Mouse (Mus musculus) heart, embryonic 14.5 days (tissue): ENCODE measurements around the gene Stk32c. TPM values are rescaled to one million over a fixed set of nuclear protein-coding genes. Genes with fewer than 3 reads are reported as not detected.

ENCODE experiments used
- ATAC-seq: fragments of 200-750 bp; cut with Nextera tagmentation; 2 replicates; pipeline ENCODE4 v1.8.0; 2017; ENCODE audit warnings: low read depth, moderate TSS enrichment; ENCODE audit not compliant: insufficient number of reproducible peaks, insufficient read depth, low FRiP score
- H3K27ac ChIP-seq, 2 experiments: fragments of 200-500 bp in 1 of 2; fragments of 300-500 bp in 1 of 2; sonication (generic) in 1 of 2; replicated peaks in 1 of 2; 2 replicates each; pipeline ENCODE4 v1.5.1; 2012 to 2014; ENCODE audit warnings: low read depth in 2 of 2, low read length in 2 of 2, control low read depth in 1 of 2, mild to moderate bottlenecking in 1 of 2, mixed read lengths in 1 of 2; ENCODE audit not compliant: control insufficient read depth in 1 of 2, insufficient read depth in 1 of 2
- H3K27me3 ChIP-seq: fragments of 300-500 bp; sonication (generic); 2 replicates; pipeline ENCODE4 v1.6.1; 2014; ENCODE audit warnings: mild to moderate bottlenecking, low read length, control low read depth; ENCODE audit not compliant: control insufficient read depth, insufficient read depth
- H3K36me3 ChIP-seq: fragments of 300-500 bp; sonication (generic); 2 replicates; pipeline ENCODE4 v1.6.1; 2014; ENCODE audit warnings: mild to moderate bottlenecking, control low read depth, low read length, mixed read lengths; ENCODE audit not compliant: control insufficient read depth, insufficient read depth
- H3K4me1 ChIP-seq, 2 experiments: fragments of 200-500 bp in 1 of 2; fragments of 300-500 bp in 1 of 2; sonication (generic) in 1 of 2; 2 replicates each; pipeline ENCODE4 v1.6.1; 2012 to 2014; ENCODE audit warnings: low read length in 2 of 2, control low read depth in 1 of 2, mixed read lengths in 1 of 2; ENCODE audit not compliant: control insufficient read depth in 2 of 2, insufficient read depth in 2 of 2
- H3K4me2 ChIP-seq: fragments of 300-500 bp; sonication (generic); 2 replicates; pipeline ENCODE4 v1.6.1; 2014; ENCODE audit warnings: mild to moderate bottlenecking, low read length
- H3K4me3 ChIP-seq, 2 experiments: fragments of 200-500 bp in 1 of 2; fragments of 300-500 bp in 1 of 2; sonication (generic) in 1 of 2; 2 replicates each; pipeline ENCODE4 v1.5.1; 2012 to 2014; ENCODE audit warnings: low read length in 2 of 2, mild to moderate bottlenecking in 2 of 2, control low read depth in 1 of 2, low read depth in 1 of 2, moderate library complexity in 1 of 2; ENCODE audit not compliant: control insufficient read depth in 1 of 2, insufficient read depth in 1 of 2
- H3K9ac ChIP-seq: fragments of 300-500 bp; sonication (generic); 2 replicates; pipeline ENCODE4 v1.6.1; 2014; ENCODE audit warnings: mild to moderate bottlenecking, low read length
- H3K9me3 ChIP-seq: fragments of 300-500 bp; sonication (generic); 2 replicates; pipeline ENCODE4 v1.6.1; 2016; ENCODE audit warnings: low read length, control low read depth; ENCODE audit not compliant: control insufficient read depth
- WGBS: fragments of 180-500 bp; shearing (Covaris S2); extraction: QIAGEN DNeasy Blood & Tissue Kit; methylation state at CpG from one replicate; pipeline ENCODE4 v1.1.7; 2014; 5-methylcytosine and 5-hydroxymethylcytosine counted together
- polyA plus RNA-seq: library from polyadenylated mRNA; unstranded; fragments of >200 nt; fragmentation: Nextera tagmentation; extraction: Ambion mirVana; gene quantifications from 2 replicates; pipeline ENCODE4 v1.2.1, GENCODE M21; 2014

The Stk32c gene
- polyA plus RNA-seq, 1 experiment from 2014 or later: not detected

- no peak overlapping the region for H3K4me3 ChIP-seq
- H3K9me3 ChIP-seq: no peaks in the 10 kb centered on the region
- no peaks in the 10 kb centered on the region for H3K27me3 ChIP-seq
- no peak overlapping the region for H3K9ac ChIP-seq
- WGBS: 82% methylated on average over 12 of the region's 12 CpGs
- H3K4me1 ChIP-seq: peaks cover 17 to 20% of the 10 kb centered on the region in 2 experiments
- H3K27ac ChIP-seq: peak overlapping the region in 1 of 2 experiments; percentile 12; a peak in 1 of 4 replicates
- no peak overlapping the region for H3K4me2 ChIP-seq
- ATAC-seq: no peak
- H3K36me3 ChIP-seq: no peaks in the 10 kb centered on the region
Observed at GRCm38 (mm10) chr7:139235651-139236358, 22.7 kb upstream of the Stk32c start.

GRCm38 (mm10) chr7:139234426-139235188, 21.5 kb upstream of the Stk32c start:
- Histone ChIP-seq H3K27ac (peak overlapping the region; percentile 47 to 73), H3K9ac (no peak overlapping the region), H3K27me3 (no peaks in the 10 kb centered on the region), H3K4me1 (peaks cover 26 to 28% of the 10 kb centered on the region in 2 experiments), H3K4me2 (peak overlapping the region; percentile 33), H3K36me3 (no peaks in the 10 kb centered on the region), H3K9me3 (no peaks in the 10 kb centered on the region), H3K4me3 (no peak overlapping the region)
- ATAC-seq: peak; percentile 76
- WGBS: 5% methylated on average over 18 of the region's 18 CpGs

- no peak overlapping the region for H3K9ac ChIP-seq
- H3K9me3 ChIP-seq: no peaks in the 10 kb centered on the region
- no peaks in the 10 kb centered on the region for H3K27me3 ChIP-seq
- ATAC-seq: peak; percentile 57
- no peak overlapping the region for H3K4me2 ChIP-seq
- H3K36me3 ChIP-seq: no peaks in the 10 kb centered on the region
- peaks cover 34 to 37% of the 10 kb centered on the region in 2 experiments for H3K4me1 ChIP-seq
- under 1% methylated on average over 7 of the region's 7 CpGs for WGBS
- H3K27ac ChIP-seq: peak overlapping the region; percentile 20 to 73; a peak in 3 of 4 replicates
- H3K4me3 ChIP-seq: no peak overlapping the region
Observed at GRCm38 (mm10) chr7:139233714-139234113, 20.6 kb upstream of the Stk32c start.

GRCm38 (mm10) chr7:139230241-139230640, 17.1 kb upstream of the Stk32c start:
- Histone ChIP-seq H3K9me3 (no peaks in the 10 kb centered on the region), H3K4me1 (peaks cover 43 to 48% of the 10 kb centered on the region in 2 experiments), H3K4me2 (no peak overlapping the region), H3K36me3 (no peaks in the 10 kb centered on the region), H3K27me3 (no peaks in the 10 kb centered on the region), H3K9ac (no peak overlapping the region), H3K4me3 (no peak overlapping the region), H3K27ac (peak overlapping the region in 1 of 2 experiments; percentile 86; a peak in 1 of 4 replicates)
- WGBS: 74% methylated on average over 12 of the region's 12 CpGs
- ATAC-seq: no peak

GRCm38 (mm10) chr7:139229837-139230236, 16.7 kb upstream of the Stk32c start:
- no peaks in the 10 kb centered on the region for H3K9me3 ChIP-seq
- no peak overlapping the region for H3K9ac ChIP-seq
- peaks cover 43 to 47% of the 10 kb centered on the region in 2 experiments for H3K4me1 ChIP-seq
- no peaks in the 10 kb centered on the region for H3K36me3 ChIP-seq
- H3K27ac ChIP-seq: peak overlapping the region; percentile 17 to 86; a peak in 2 of 4 replicates
- no peak for ATAC-seq
- no peaks in the 10 kb centered on the region for H3K27me3 ChIP-seq
- WGBS: 67% methylated on average over 5 of the region's 5 CpGs
- no peak overlapping the region for H3K4me3 ChIP-seq
- no peak overlapping the region for H3K4me2 ChIP-seq

GRCm38 (mm10) chr7:139228447-139229171, 15.5 kb upstream of the Stk32c start:
- Histone ChIP-seq H3K27ac (peak overlapping the region; percentile 83 to 86), H3K4me2 (0 out of 2 replicates have a peak overlapping the region, but pooled peaks have one; percentile 15), H3K9me3 (no peaks in the 10 kb centered on the region), H3K36me3 (no peaks in the 10 kb centered on the region), H3K9ac (no peak overlapping the region), H3K4me1 (peaks cover 38 to 40% of the 10 kb centered on the region in 2 experiments), H3K27me3 (no peaks in the 10 kb centered on the region), H3K4me3 (no peak overlapping the region)
- 25% methylated on average over 6 of the region's 6 CpGs for WGBS
- peak; percentile 68 for ATAC-seq

- Histone ChIP-seq H3K4me3 (no peak overlapping the region), H3K4me1 (peaks cover 38 to 40% of the 10 kb centered on the region in 2 experiments), H3K4me2 (no peak overlapping the region), H3K9me3 (no peaks in the 10 kb centered on the region), H3K36me3 (no peaks in the 10 kb centered on the region), H3K9ac (no peak overlapping the region), H3K27me3 (no peaks in the 10 kb centered on the region), H3K27ac (no peak overlapping the region)
- WGBS: 73% methylated on average over 7 of the region's 7 CpGs
- ATAC-seq: no peak
Observed at GRCm38 (mm10) chr7:139226416-139226815, 13.3 kb upstream of the Stk32c start.
